Mouse (Mus musculus) retina, postnatal 7 days (tissue): ENCODE measurements around the gene Myo3b.

Source experiments
- DNase-seq: peaks from one replicate; pipeline ENCODE4 v3.0.0-alpha.2; 2012; ENCODE audit warnings: low read depth, low spot score

Myo3b gene

DNA sequence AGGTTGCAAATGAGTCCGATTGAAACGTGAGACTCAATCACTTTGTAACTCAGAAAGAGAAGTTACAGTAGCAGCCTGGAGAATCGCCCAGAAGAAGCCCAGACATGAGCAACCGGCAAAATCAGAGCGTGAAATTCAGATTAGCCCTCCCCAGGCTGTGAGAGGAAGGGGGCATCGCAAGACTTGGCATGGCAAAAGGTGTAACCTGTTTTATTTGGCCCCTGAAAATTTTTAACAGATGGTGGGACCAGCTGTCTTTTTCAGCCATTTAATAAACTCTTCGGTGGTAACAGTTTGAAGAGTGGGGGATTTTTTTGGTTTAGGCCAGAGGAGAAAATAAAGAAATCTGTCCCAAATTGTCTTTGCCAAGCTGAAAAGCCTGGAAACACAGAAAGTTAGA lies 405.2 kb downstream of the Myo3b start:
- DNase-seq: no peak

GRCm38 (mm10) chr2:70456205-70456604 lies 417.3 kb downstream of the Myo3b start:
- no peak for DNase-seq

DNA sequence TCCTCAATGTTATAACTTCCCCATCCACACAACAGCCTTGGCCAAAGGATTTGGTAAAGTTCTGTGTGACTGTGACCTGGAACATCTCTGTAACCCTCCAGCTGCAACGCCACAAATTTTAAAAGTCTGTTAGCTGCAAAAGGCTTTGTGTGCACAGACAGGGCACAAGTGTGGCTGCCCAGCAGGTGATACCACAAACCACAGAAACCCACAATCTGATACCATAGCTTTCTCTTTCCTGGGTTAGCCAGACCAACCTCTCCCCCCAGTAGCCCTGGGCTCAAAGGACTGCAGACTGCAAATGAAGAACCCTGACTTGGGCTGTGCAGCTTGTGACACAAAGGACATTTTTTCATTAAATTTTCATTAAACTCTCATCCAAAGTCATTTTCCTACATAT lies 424.7 kb downstream of the Myo3b start:
- no peak for DNase-seq

DNA sequence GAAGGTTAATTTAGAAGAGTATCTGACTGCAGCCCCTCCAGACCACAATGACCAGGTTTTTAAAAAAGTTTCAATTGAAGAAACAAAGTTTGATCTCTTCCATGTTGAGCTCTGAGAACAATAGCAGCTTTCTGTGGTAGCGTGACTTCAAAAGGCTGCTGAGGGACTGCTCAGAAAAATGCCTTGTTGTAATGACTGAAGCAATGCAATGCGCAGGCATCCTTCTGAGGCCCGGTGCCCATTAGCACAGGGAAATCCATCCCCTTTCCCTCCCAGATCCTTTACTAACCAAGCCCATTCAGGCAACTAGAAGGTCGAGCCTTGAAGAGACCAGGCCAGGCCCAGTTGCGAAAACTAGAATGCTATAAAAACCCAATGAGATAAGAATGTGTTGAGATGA lies 432.2 kb downstream of the Myo3b start:
- no peak for DNase-seq

DNA sequence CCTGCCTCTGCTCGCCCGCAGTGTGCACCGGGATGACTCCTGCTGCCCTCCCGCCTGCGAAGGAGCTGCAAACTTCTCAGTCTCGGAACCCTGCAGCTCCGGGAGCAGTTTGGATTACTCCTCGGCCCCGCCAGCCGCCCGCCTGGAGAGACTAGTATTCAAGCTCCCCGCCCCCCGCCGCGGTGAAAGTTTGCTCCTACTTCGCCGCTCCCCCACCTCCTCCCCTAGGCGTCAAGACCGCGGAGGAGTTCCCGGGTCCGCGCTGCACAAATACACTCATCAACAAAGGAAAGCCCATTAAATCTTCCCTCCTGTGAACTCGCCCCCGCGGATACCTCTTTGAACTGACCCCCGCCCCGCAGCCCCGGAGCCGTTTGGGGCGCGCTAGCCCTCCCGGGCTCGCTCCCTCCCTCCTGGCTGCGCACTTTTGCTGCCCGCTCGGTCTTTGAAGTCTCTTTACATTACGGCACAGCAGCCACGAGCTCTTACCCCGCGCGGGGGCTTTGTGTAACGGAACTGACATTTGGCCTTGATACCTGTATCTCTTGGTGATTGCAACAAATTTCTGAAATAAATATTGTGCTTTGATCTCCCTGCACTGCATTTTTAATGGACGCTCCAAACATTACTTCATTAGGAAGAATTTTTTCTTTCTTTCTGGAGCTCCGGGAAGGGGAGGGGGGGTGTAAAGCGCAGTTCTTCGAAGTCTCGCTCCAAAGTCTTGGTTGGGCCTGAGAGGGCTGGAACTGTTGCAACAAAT lies 433.1 kb downstream of the Myo3b start:
- DNase-seq: no peak
